Mouse (Mus musculus): Measurements from ENCODE around the gene Tlx2. TPM values are rescaled to one million over a fixed set of nuclear protein-coding genes. Genes with fewer than 3 reads are reported as not detected.

The Tlx2 gene
- polyA plus RNA-seq, 1 experiment from 2014 or later = 0.37 TPM

- ATAC-seq (replicated peaks; ENCODE audit: insufficient number of reproducible peaks, insufficient read depth, low FRiP score, low read depth) = no peak
- Histone ChIP-seq H3K27me3 (no peaks in the 10 kb centered on the region), H3K9ac (no peak overlapping the region), H3K4me3 (no peak overlapping the region), H3K36me3 (no peaks in the 10 kb centered on the region), H3K4me2 (no peak overlapping the region), H3K9me3 (replicated peaks) (no peaks in the 10 kb centered on the region), H3K27ac (no peak overlapping the region), H3K4me1 (replicated peaks) (peaks cover 3% of the 10 kb centered on the region; the same call in 1 of the 2 replicates)
- WGBS = 84% methylated on average over 6 of the region's 6 CpGs
These were observed 50.0 kb downstream of the Tlx2 start for GRCm38 (mm10) chr6:83020121-83020520.

DNA sequence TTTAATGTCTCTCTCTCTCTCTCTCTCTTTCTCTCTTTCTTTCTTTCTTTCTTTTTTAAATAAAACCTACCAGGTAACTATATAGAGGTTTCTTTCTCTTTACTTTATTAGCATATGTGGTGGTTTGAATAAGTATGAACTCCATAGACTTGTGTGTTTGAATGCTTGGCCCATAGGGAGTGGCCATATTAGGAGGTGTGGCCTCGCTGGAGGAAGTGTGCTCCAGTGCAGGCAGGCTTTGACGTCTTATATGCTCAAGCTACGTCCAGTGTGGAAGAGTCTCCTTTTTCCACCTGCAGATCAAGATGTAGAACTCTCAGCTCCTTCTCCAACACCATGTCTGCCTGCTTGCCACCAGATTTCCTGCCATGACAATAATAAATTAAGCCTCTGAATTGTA, 51.0 kb downstream of the Tlx2 start:
- no peak overlapping the region for H3K27ac ChIP-seq
- ATAC-seq (replicated peaks; ENCODE audit: insufficient number of reproducible peaks, insufficient read depth, low FRiP score, low read depth) = no peak
- H3K4me2 ChIP-seq = no peak overlapping the region
- peaks cover 3% of the 10 kb centered on the region; the same call in 1 of the 2 replicates for H3K4me1 ChIP-seq (replicated peaks)
- no peak overlapping the region for H3K9ac ChIP-seq
- H3K27me3 ChIP-seq = no peaks in the 10 kb centered on the region
- H3K9me3 ChIP-seq (replicated peaks) = no peaks in the 10 kb centered on the region
- H3K36me3 ChIP-seq = no peaks in the 10 kb centered on the region
- 73% methylated on average over 3 of the region's 3 CpGs for WGBS
- H3K4me3 ChIP-seq = no peak overlapping the region

MicroRNAs within 50 kb of the gene (microRNA counts, 519-probe panel; counts per million panel counts)
- 1,589 counts per million, percentile 9 among the panel's probes with 10 or more counts for microRNA mmu-miR-3470a+mmu-miR-3470b

Small RNAs within 50 kb of the gene (microRNA-seq; reads per million reads assigned to microRNA genes)
- gene Mir3470a (not detected), gene Mir7040 (0.84 reads per million)

Other genes with a start within 250 kb of the Tlx2 start
- gene Sema4f, start 130.5 kb downstream of the Tlx2 start, polyA plus RNA-seq (2015; fragmentation: Nextera tagmentation; extraction: Ambion mirVana) = 0.37 and 1.1 TPM in 2 replicates
- 0.57 and 1.0 TPM in 2 replicates for gene M1ap, start 123.4 kb downstream of the Tlx2 start, polyA plus RNA-seq (2015; fragmentation: Nextera tagmentation; extraction: Ambion mirVana)
- gene Dok1, start 36.8 kb downstream of the Tlx2 start, polyA plus RNA-seq (2015; fragmentation: Nextera tagmentation; extraction: Ambion mirVana) = 7.1 and 10.8 TPM in 2 replicates
- gene Loxl3, start 36.1 kb downstream of the Tlx2 start, polyA plus RNA-seq (2015; fragmentation: Nextera tagmentation; extraction: Ambion mirVana) = 7.5 and 11.9 TPM in 2 replicates
- 110 and 136 TPM in 2 replicates for gene Aup1, start 15.8 kb downstream of the Tlx2 start, polyA plus RNA-seq (2015; fragmentation: Nextera tagmentation; extraction: Ambion mirVana)
- 71.2 and 83.4 TPM in 2 replicates for gene Htra2, start 15.0 kb downstream of the Tlx2 start, polyA plus RNA-seq (2015; fragmentation: Nextera tagmentation; extraction: Ambion mirVana)
- 0.28 and 1.1 TPM in 2 replicates for gene Dqx1, start 12.4 kb downstream of the Tlx2 start, polyA plus RNA-seq (2015; fragmentation: Nextera tagmentation; extraction: Ambion mirVana)
- 13.8 and 18.6 TPM in 2 replicates for gene Pcgf1, start 7.6 kb upstream of the Tlx2 start, polyA plus RNA-seq (2015; fragmentation: Nextera tagmentation; extraction: Ambion mirVana)
- gene Lbx2, start 16.1 kb upstream of the Tlx2 start, polyA plus RNA-seq (2015; fragmentation: Nextera tagmentation; extraction: Ambion mirVana) = 0.42 and 0.48 TPM in 2 replicates
- gene Ccdc142, start 31.3 kb upstream of the Tlx2 start, polyA plus RNA-seq (2015; fragmentation: Nextera tagmentation; extraction: Ambion mirVana) = 2.3 and 2.4 TPM in 2 replicates
- 1.9 and 2.6 TPM in 2 replicates for gene Gm42688, start 31.3 kb upstream of the Tlx2 start, polyA plus RNA-seq (2015; fragmentation: Nextera tagmentation; extraction: Ambion mirVana)
- gene Mrpl53, start 38.7 kb upstream of the Tlx2 start, polyA plus RNA-seq (2015; fragmentation: Nextera tagmentation; extraction: Ambion mirVana) = 136 and 164 TPM in 2 replicates
- gene Mogs, start 45.2 kb upstream of the Tlx2 start, polyA plus RNA-seq (2015; fragmentation: Nextera tagmentation; extraction: Ambion mirVana) = 17.6 and 27.8 TPM in 2 replicates
- gene Wbp1, start 51.3 kb upstream of the Tlx2 start, polyA plus RNA-seq (2015; fragmentation: Nextera tagmentation; extraction: Ambion mirVana) = 81.9 and 99.5 TPM in 2 replicates
- 7.4 and 9.2 TPM in 2 replicates for gene Ino80b, start 55.1 kb upstream of the Tlx2 start, polyA plus RNA-seq (2015; fragmentation: Nextera tagmentation; extraction: Ambion mirVana)
- 19.3 and 26.2 TPM in 2 replicates for gene Rtkn, start 65.2 kb upstream of the Tlx2 start, polyA plus RNA-seq (2015; fragmentation: Nextera tagmentation; extraction: Ambion mirVana)
- 3.4 and 4.3 TPM in 2 replicates for gene Wdr54, start 86.1 kb upstream of the Tlx2 start, polyA plus RNA-seq (2015; fragmentation: Nextera tagmentation; extraction: Ambion mirVana)
- gene 1700003E16Rik, start 86.1 kb upstream of the Tlx2 start, polyA plus RNA-seq (2015; fragmentation: Nextera tagmentation; extraction: Ambion mirVana) = 0.91 and 1.6 TPM in 2 replicates
- gene Dctn1, start 95.6 kb upstream of the Tlx2 start, polyA plus RNA-seq (2015; fragmentation: Nextera tagmentation; extraction: Ambion mirVana) = 60.3 and 82.8 TPM in 2 replicates
- 0.22 and 0.28 TPM in 2 replicates for gene Slc4a5, start 149.5 kb upstream of the Tlx2 start, polyA plus RNA-seq (2015; fragmentation: Nextera tagmentation; extraction: Ambion mirVana)